Mouse (Mus musculus) testis, adult 2 months (tissue): ENCODE measurements at regions not wholly inside any gene's neighbourhood (a gene's known extent, or its start where the extent isn't known, plus 50 kb on each side); places are given as distances from the start of the nearest gene placed in this dataset.

Experiments used
- CTCF ChIP-seq: fragments of 200-500 bp; IDR thresholded peaks from 2 replicates; pipeline ENCODE4 v1.5.1; 2012; ENCODE audit warnings: low read depth, mild to moderate bottlenecking, inconsistent platforms, low read length, moderate library complexity; ENCODE audit not compliant: control insufficient read depth, insufficient read depth, insufficient replicate concordance
- POLR2A ChIP-seq: fragments of 200-500 bp; IDR thresholded peaks from 2 replicates; pipeline ENCODE4 v1.6.1; 2012; ENCODE audit warnings: low read depth, mild to moderate bottlenecking, inconsistent platforms, low read length, moderate library complexity; ENCODE audit not compliant: control insufficient read depth

DNA sequence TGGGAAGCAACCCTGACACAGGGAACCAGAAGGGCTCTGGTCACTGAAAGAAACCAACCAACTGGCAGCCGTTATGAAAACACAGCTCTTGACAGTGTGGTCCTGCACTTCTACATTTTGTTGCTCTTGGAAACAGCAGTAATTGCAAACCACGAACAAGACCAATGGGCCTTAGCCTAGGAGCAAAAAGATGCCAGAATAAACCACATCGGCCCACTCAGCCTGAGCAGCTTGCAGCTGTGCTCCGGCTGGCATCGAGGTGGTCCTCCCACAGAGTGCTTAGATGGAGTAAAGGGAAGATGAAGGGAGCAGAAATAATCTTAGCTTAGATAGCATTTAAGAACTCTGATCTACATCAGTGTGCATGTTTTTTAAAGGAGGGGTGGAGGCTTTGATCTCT is 138.0 kb downstream of the Usp46 start:
- TF ChIP-seq CTCF (no peak), POLR2A (no peak)
